Mouse (Mus musculus): ENCODE measurements around the gene Spib.
A peak's percentile ranks its signal among the peaks of the same experiment; 100 is the strongest.

Gene Spib

DNA sequence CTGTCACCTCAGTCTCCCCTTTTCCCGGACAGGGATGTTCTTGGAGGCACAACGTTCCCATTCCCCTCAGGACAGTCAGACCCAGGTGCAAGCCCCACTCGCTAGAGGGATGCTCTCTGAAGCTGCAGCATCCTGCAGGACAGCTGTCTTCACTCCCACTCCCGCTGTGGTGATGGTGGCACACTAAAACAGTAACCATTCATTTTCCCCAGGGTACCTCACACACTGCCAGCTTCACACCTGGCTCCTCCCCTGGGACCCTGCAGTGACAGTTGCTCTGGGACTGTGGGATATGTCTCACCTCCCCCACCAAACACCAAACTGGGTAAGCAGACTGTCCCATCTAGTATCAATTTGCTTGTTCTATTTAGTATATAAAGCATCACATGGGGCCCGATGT is 15.9 kb upstream of the Spib start:
- DNase-seq: peak; percentile 55

DNA sequence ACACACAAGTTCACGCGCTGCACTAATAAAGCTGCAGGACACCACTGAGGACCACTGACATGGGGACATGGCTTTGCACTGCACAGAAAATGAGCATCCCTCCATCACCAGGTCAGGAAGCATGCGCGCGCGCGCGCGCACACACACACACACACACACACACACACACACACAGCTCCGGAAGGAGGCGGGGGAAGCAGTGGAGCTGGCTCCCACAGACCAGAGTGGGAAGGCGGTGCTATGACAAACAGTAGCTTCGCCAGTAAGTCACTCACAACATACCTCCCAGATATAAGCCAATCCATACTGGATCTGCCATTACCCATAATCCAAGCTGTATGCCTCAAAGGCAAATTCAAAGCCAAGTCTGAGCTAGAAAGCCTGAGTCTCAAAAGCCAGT is 15.2 kb upstream of the Spib start:
- no peak for DNase-seq

- DNase-seq: no peak
These were observed 14.4 kb upstream of the Spib start for GRCm38 (mm10) chr7:44546274-44546673.

DNA sequence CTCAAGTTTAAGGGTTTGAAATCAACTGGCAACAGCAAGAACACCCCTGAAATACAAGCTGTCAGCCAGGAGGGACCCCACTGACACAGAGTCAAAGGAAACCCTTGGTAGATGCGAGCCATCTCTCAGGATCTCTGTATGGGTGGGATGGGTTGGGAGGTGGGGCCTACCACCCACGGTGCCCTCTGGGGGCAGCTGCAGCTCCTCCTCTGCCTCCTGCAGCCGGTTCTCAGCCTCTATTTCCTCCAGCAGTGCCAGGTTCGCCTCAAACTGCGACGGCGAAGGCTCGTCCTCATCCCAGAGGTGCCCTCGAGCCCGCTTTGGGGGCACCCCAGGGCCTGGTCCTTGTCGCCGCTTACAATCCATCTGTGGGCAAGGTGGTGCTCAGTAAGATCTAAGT is 11.2 kb upstream of the Spib start:
- no peak for DNase-seq

- no peak for DNase-seq
These were observed 10.7 kb upstream of the Spib start for GRCm38 (mm10) chr7:44542555-44542954.

DNA sequence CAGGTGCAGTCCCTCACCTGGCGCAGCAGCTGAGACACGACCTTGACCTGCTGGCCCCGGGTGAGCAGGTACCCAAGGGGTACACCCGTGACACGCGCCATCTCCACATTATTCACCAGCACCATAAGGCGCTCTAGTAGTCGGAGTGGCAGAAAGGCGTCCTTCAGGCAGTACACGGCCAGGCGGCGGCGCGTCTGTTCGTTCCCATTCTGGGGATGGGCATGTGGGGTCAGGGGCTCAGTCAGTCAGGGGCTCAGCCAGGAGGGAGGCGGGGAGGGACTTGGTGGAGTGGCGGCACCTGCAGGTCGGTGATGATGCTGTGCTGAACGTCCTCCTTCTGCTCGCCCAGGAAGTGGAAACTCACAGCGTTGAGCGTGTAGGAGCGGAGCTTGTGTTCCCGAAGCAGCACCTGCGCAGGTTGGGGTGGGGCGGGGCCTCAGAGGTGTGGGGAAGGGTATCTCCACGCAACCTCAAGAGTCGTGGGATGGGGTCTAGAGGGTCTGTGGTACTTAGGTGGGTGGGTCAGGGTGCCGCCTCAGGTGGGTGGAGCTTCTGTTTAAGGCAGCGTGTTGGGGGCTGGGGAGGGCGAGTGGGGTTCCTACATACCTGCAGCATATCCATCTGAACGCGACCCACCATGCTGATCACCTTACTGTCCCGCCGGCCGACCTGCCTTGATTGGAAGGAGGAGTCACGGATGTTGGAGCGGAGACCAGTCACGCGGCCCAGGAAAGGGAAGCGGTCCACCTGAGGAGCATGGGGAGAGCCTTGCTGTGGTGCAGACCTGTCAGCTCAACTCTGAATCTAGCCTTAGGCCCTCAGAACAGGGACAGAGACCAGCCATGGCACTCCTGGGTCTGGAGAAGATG is 7.1 kb upstream of the Spib start:
- no peak for DNase-seq

DNA sequence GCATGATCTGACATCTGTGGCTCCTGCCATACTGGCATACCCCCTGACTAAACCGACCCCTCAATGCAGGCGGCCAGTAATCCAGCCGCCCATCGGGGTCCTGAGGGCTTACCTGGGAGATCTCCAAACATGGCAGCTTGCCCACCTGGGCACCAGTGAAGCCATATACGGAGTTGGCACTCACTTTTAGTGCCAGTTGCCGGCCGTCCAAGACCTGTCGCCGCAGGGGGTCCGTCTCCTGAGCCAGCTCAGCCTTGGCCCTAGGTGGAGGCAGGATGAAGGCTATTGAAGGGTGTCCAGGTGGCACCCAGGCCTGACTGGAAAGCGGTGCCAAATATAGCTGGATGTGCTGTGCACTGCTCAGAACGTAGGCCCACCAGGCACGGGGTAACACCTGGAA is 5.6 kb upstream of the Spib start:
- peak; percentile 79 for DNase-seq

DNA sequence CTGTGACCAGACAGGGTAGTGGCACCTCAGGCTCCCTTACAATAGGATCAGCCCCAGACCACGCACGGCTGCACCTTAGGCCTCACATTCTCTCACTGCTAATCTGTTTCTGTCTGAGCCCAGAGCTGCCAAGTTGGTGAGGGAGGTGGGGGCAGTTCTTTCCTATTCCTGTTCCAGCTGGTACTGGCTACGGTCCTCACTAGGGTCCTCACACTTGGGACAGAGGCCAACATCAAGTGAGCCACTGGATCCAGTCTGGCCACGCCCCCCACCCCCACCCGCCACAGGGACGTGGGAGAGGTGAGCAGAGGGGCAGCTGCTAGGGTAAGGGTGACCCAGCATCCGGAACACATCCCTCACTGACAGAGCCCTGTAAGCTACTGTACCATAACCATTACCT is 5.1 kb upstream of the Spib start:
- no peak for DNase-seq

DNA sequence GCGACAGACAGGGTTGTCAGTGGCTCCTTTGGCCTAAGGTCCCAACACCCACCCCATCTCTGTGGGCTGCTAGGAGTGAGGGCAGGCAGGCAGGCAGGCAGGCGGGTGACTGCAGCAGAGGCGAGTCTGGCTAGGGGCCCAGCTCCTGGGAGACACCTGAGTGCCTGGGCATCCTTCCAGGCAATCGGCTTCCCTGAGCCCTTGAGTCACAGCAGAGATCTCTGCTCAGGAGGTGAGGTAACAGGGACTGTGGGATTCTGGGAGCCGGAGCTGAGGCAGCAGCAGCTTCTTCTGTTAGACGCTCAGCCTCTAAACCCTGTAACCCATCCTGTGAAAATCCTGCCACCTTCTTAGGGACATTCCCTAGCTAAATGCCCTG is 4.7 kb upstream of the Spib start:
- peak; percentile 86 for DNase-seq

GRCm38 (mm10) chr7:44535657-44536589 is 4.1 kb upstream of the Spib start:
- no peak for DNase-seq

GRCm38 (mm10) chr7:44534656-44535441 is 3.0 kb upstream of the Spib start:
- peak; percentile 17 for DNase-seq

DNA sequence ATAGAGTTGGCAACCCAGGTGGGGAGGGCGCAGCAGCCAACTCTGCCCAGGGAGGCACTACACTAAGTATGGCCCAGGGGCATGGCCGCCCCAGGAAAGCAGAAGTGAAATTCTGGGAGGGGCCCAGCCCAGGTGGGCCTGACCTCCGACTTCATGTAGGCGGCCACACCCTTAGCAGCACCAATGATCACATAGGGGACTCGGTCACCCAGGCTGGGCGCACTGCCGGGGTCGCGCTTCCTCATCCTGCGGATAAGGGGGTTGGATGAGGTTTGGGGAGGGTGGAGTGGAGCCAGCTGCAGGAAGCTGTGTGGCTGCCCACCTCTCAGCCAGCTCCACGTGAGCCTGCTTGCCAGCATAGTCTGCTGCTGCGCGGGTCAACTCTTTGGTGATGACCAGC is 2.4 kb upstream of the Spib start:
- peak; percentile 7 for DNase-seq

DNA sequence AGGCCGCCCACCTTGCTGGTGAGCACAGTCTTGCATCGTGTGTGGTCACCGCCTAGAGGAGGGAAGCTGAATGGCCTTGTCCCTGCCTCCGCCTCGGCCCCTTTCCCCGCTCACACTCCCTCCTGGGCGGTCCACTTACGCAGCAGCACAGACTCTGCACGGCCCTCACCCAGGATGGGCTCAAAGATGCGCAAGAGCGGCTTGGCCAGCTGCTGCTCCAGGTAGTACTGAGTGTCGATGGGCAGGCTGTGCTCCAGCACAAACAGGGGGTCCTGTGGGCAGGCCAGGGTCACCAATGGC is 1.8 kb upstream of the Spib start:
- DNase-seq: no peak

- DNase-seq: peak; percentile 30
These were observed 1.3 kb upstream of the Spib start for GRCm38 (mm10) chr7:44532918-44533745.

DNA sequence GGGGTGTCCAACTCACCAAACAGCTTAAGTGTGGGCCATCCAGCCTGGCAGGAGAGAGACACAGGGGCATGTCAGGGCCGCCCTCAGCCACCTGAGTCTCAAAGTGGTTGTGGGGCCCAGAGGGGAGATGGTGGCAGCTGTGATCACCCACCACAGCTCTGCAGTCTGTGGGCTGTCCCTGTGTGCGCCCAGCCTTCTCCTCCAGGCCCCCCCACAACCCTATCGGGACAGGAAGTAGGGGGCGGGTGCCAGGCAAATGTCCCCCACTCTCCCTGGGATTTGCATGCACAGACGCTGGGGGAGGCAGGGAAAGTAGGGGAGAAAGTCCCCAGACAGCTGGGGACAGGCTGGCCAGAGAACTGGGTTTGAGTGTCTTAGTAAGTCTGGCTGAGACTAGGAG is 664 bp downstream of the Spib start:
- DNase-seq: no peak

DNA sequence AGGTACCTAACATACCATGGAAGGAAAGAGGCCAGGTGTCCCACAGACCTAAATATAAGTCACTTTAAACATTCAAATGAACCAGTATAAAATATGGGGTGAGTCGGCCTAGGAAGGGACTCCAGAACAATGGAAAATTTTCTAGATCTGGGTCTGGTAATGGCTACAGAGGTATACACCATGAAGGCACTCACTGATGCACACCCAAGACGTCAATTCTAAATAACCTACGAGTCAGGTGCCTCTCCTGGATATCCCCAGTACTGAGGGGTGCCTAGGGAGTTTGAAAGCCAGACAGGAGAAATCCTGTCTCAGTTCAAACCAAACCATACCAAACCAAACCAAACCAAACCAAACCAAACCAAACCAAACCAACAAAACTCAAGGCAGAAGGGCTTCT is 1.4 kb downstream of the Spib start:
- DNase-seq: no peak

GRCm38 (mm10) chr7:44529518-44529917 is 2.4 kb downstream of the Spib start:
- no peak for DNase-seq

DNA sequence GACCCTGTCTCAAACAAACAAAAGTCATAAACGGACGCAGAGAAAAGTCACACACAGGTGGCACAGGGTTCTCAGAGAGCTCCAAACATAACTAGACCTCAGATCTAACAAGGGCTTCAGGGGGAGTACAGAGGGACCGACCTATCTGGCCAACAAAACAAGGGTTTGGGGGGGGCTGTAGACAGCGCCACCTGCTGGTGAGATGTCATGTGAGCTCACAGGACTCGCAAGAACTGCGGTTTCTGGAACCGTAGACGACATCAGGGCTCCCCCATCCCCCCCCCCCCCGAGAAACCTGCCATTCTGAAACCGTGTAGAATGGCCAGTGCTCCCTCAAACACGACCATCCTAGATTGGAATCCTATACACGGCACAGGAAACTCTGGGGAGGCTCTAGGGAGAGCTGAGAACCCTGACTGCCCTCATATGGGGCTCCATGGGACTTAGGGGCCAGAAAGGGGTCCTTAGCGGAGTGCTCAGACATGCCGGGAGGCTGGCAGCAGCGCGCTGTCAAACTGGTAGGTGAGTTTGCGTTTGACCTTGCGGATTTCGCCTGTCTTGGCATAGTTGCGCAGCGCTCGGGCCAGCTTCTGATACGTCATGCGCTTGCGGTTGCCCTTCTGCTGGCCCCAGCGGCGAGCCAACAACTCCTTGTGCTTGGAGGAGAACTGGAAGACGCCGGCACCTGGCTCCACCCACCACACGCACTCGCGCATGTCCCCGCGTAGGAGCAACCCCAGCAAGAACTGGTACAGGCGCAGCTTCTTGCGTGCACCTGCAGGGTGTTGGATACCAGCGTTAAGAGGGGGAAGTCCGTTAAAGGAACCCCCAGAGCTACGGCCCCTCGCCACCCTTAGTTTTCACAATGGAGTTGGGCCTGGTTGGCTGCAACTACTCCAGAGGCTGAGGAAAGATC is 4.1 kb downstream of the Spib start:
- peak; percentile 85 for DNase-seq

DNA sequence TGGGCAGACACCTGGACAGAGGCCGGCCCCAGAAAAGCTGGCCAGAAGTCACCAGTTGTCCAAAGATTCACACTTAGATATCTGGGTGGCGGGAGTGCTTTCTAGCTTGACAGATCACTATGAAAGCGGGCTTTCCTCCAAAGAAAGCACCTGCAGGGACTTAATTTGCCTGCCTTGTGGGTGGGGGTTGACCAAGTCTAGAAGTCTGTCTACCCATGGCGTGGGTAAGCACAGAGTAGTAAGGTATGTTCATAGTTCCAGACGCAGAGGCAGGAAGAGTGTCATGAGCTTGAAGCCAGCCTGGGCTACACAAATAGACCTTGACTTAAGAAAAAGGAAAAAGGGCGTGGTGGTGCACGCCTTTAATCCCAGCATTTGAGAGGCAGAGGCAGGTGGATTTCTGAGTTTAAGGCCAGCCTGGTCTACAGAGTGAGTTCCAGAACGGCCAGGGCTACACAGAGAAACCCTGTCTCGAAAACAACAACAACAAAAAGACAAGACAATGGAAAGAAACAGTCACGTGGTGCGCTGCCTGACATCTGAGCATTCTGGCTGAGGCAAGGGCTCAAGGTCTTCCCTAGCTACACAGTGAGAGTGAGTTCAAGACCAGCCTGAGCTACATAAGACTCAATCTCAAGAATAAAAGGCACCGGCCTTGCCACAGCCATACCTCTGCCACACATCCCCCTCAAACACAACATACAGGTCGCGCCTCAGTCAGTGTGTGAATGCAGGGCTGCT is 5.3 kb downstream of the Spib start:
- DNase-seq: no peak

DNA sequence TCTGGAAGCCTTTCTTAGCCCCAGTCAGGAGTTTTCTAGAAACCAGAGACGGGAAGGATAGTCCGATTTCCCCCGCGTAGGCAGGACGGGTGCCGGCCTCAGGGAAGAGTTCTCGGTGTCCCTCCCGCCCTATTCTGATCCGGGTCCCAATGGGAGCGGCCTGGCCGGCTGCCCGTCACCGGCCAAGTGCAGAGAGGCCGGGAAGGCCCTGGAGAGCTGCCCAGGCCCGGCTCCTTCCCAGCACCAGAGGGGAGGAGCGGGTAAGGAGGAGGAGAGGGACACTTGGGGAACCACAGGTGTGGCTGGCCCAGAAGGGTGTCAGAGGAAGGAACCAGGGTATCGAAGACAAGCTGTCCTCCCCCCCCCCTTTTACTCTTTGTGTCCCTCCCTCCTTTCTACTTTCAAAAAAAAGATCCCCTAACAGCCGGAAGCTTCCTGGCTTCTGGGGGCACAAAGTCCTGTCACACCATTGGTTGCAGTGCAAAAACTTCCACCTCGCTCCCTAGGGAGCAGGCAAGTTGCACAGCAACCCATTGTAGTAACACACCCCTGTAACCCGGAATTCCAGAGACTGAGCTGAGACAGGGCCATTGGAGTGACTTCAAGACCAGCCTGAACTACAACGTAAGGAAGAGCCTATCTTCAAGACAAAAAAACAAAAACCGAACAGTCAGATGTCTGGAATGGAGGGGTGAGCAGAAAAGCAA is 6.6 kb downstream of the Spib start:
- DNase-seq: peak; percentile 69

Data from cerebellum, adult 9-10 months (tissue).